Mouse (Mus musculus) liver (tissue): Measurements from ENCODE around the gene Pard3.

ENCODE experiments used
- DNase-seq: peaks from one replicate; pipeline ENCODE4 v3.0.0-alpha.2; 2020; ENCODE audit warnings: mixed read lengths

Gene Pard3

GRCm38 (mm10) chr8:127440834-127441485, 377.3 kb downstream of the Pard3 start:
- peak; percentile 49 for DNase-seq

- DNase-seq, result no peak
Observed at GRCm38 (mm10) chr8:127447401-127447800, 383.7 kb downstream of the Pard3 start.

- DNase-seq, result no peak
Observed at GRCm38 (mm10) chr8:127449066-127449840, 385.6 kb downstream of the Pard3 start.

GRCm38 (mm10) chr8:127450954-127451668, 387.4 kb downstream of the Pard3 start:
- DNase-seq, result no peak

GRCm38 (mm10) chr8:127452364-127452763, 388.7 kb downstream of the Pard3 start:
- no peak for DNase-seq

GRCm38 (mm10) chr8:127457901-127458300, 394.2 kb downstream of the Pard3 start:
- no peak for DNase-seq

- DNase-seq, result no peak
Observed at GRCm38 (mm10) chr8:127461173-127461572, 397.5 kb downstream of the Pard3 start.

GRCm38 (mm10) chr8:127462378-127462935, 398.8 kb downstream of the Pard3 start:
- no peak for DNase-seq

GRCm38 (mm10) chr8:127464300-127464699, 400.6 kb downstream of the Pard3 start:
- DNase-seq, result no peak

- no peak for DNase-seq
Observed at GRCm38 (mm10) chr8:127472204-127472603, 408.5 kb downstream of the Pard3 start.

GRCm38 (mm10) chr8:127480003-127480402, 416.3 kb downstream of the Pard3 start:
- DNase-seq, result no peak

- no peak for DNase-seq
Observed at GRCm38 (mm10) chr8:127485618-127486017, 421.9 kb downstream of the Pard3 start.

- no peak for DNase-seq
Observed at GRCm38 (mm10) chr8:127491963-127492362, 428.3 kb downstream of the Pard3 start.

GRCm38 (mm10) chr8:127495226-127495780, 431.6 kb downstream of the Pard3 start:
- peak; percentile 23 for DNase-seq

- no peak for DNase-seq
Observed at GRCm38 (mm10) chr8:127498997-127499719, 435.5 kb downstream of the Pard3 start.

GRCm38 (mm10) chr8:127499720-127500114, 436.0 kb downstream of the Pard3 start:
- DNase-seq, result no peak

- peak; percentile 23 for DNase-seq
Observed at GRCm38 (mm10) chr8:127500206-127500605, 436.5 kb downstream of the Pard3 start.

- no peak for DNase-seq
Observed at GRCm38 (mm10) chr8:127501756-127502155, 438.1 kb downstream of the Pard3 start.

GRCm38 (mm10) chr8:127505286-127505685, 441.6 kb downstream of the Pard3 start:
- no peak for DNase-seq

GRCm38 (mm10) chr8:127506336-127506735, 442.6 kb downstream of the Pard3 start:
- no peak for DNase-seq

- DNase-seq, result no peak
Observed at GRCm38 (mm10) chr8:127511341-127511740, 447.6 kb downstream of the Pard3 start.

- no peak for DNase-seq
Observed at GRCm38 (mm10) chr8:127512001-127512573, 448.4 kb downstream of the Pard3 start.
